Mouse (Mus musculus): ENCODE results near the gene Zfp775.

DNA sequence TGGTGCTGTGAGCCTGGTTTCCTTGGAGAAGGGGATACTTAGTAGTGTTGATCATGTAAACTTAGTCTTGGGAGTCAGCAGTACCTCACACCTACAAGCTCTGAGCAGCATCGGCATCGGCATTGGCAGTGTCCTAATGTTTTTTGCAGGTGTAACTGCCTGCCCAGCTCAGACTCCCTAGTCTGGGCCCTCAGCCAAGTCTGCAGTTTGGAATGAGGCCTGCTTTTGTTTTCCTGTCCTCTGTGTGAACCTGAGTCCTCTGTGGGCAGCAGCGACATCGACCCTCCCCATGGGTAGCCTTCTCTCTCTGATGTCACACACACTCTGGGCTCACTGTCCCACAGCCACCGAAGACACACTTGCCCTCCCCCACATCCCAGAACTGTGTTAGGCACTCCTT is 35.6 kb upstream of the Zfp775 start:
- TF ChIP-seq GATA1 (IDR thresholded peaks at IDR 0.05; ENCODE audit: low read length) = no peak
- TF ChIP-seq TAL1 (IDR thresholded peaks at IDR 0.05; ENCODE audit: low read length) = no peak
